Mouse (Mus musculus): ENCODE results near the gene Hddc3. TPM values are rescaled to one million over a fixed set of nuclear protein-coding genes. Genes with fewer than 3 reads are reported as not detected.
"Not testable (repeated sequence)": the region's sequence is repeated elsewhere in the genome, so short reads cannot be mapped to it uniquely, and the experiment has no call there.

Hddc3 gene
- total RNA-seq, 2 experiments from 2014 or later: 37.2 to 44.9 TPM

DNA sequence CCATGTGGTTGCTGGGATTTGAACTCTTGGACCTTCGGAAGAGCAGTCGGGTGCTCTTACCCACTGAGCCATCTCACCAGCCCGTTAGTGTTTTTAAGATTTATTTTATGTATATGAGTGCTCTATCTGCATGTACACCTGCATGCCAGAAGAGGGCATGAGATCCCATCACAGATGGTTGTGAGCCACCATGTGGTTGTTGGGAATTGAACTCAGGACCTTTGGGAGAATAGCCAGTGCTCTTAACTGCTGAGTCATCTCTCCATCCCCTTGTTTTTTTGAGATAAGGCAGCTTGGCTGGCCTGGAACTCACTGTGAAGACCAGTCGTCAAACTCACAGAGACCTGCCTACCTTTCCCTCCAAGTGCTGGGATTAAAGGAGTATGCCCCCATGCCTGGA, 53.5 kb downstream of the Hddc3 start:
- not testable (repeated sequence) for DNase-seq (ENCODE audit: low spot score in 2 of 2)

DNA sequence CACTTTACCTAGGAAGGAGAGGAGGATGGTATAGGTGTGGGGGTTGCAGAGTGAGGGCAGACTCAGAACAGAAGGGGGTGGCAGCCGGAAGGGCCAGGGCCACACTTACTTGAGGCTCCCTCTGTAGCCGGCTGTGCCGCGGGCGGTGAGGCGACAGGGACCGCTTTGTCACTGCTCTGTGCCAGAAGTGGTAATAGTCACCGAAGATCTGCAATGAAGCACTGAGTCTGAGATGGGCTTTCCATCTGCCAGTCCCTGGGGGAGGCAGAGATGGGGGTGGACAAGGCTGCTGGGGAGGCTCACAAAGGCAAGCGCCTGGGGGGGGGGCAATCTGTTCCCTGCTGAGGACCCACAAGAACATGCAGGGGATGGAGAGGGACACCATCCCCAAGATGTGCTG, 55.1 kb downstream of the Hddc3 start:
- DNase-seq (ENCODE audit: low spot score in 2 of 2): no peak

DNA sequence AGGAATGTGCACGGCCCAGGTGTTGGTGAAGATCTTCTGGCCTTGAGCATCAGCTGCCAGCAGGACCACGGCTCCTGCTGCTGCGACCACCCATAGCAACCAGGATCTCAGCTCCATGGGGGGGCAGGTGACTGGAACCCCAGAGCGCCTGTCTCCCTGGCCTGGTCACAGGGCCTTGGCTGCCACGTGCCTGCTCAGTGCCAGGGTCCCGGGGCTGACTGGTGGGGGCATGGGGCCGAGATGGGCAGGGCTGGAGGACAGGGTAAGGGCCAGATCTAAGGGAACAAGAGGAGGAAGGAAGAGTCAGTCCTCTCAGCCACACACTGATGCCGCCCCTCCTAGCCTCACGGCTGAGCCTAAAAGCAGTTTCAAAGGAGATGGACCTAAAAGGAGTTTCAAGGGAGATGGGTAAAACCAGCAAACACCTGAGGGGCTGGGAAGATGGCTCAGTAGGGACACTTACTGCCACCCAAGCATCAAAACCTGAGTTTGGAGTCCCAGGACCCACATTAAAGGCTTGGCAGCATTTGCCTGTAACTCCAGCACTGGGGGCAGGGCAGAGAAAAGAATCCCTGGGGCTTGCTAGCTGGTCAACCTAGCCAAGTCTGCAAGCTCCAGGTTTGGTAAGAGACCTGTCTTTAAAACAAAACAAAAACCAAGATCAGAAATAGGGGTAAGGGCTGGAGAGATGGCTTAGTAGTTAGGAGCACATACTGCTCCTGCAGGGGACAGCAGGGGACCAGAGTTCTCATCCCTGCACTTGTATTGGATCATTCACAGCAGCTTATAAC, 55.9 kb downstream of the Hddc3 start:
- no peak for DNase-seq (ENCODE audit: low spot score in 2 of 2)

DNA sequence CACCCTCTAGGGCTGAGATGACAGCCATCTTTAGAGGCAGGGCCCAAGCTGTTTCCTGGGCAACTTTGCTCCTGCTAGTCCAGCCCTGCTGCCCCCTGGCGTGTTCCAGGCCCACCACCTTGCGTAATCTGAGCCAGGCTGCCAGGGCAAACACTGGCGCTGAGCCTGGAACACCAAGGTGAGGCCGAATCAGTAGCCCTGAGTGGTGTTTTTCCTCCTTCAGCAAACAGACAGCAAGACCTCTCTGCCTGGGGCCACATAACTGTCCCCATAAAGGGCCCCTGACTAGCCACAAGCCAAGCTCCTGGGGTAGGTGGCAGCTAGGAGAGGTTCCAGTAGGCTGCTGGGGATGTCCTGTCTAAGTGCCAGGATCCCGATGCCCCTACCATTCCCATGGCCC, 57.2 kb downstream of the Hddc3 start:
- DNase-seq (ENCODE audit: low spot score in 2 of 2): peak in 1 of 2 experiments; percentile 43

Other genes with a start within 250 kb of the Hddc3 start
- gene Idh2, start 227.7 kb upstream of the Hddc3 start, total RNA-seq (2021): 10 to 100 TPM; 60.9 to 67.7 TPM
- gene Sema4b, start 156.3 kb upstream of the Hddc3 start, total RNA-seq (2021): 10 to 100 TPM; 30.4 to 30.7 TPM
- 10 to 100 TPM; 23.4 to 24.3 TPM for gene Cib1, start 110.3 kb upstream of the Hddc3 start, total RNA-seq (2021)
- gene Gdpgp1, start 110.2 kb upstream of the Hddc3 start, total RNA-seq (2021): 1 to 10 TPM; 6.4 to 6.7 TPM
- gene Ttll13, start 96.7 kb upstream of the Hddc3 start, total RNA-seq (2021): 1 to 10 TPM; 1.4 to 1.5 TPM
- 10 to 100 TPM; 37.2 to 39.4 TPM for gene Ngrn, start 81.9 kb upstream of the Hddc3 start, total RNA-seq (2021)
- gene Vps33b, start 73.5 kb upstream of the Hddc3 start, total RNA-seq (2021): 10 to 100 TPM; 23.0 to 25.6 TPM
- gene Prc1, start 48.7 kb upstream of the Hddc3 start, total RNA-seq (2021): 10 to 100 TPM; 10.2 to 10.7 TPM
- 10 to 100 TPM; 21.2 to 22.3 TPM for gene Rccd1, start 18.6 kb upstream of the Hddc3 start, total RNA-seq (2021)
- gene Unc45a, start 2.1 kb upstream of the Hddc3 start, total RNA-seq (2021): 10 to 100 TPM; 47.9 to 61.9 TPM
- gene Man2a2, start 28.3 kb downstream of the Hddc3 start, total RNA-seq (2021): 100 to 1,000 TPM; 106 to 115 TPM
- 10 to 100 TPM in 1 of 2 experiments, 1 to 10 TPM in 1; 5.2 to 10.6 TPM for gene Fes, start 44.8 kb downstream of the Hddc3 start, total RNA-seq (2021)
- gene Furin, start 62.3 kb downstream of the Hddc3 start, total RNA-seq (2021): 10 to 100 TPM; 53.6 to 56.6 TPM
- 1 to 10 TPM; 7.0 to 8.1 TPM for gene Blm, start 192.0 kb downstream of the Hddc3 start, total RNA-seq (2021)

Measured in layer of hippocampus, postnatal 10 days (tissue).